Mouse (Mus musculus): Measurements from ENCODE around the gene Erp27. TPM values are rescaled to one million over a fixed set of nuclear protein-coding genes. Genes with fewer than 3 reads are reported as not detected.

Gene Erp27
- polyA plus RNA-seq, 1 experiment from 2014 or later, result 0.48 TPM

GRCm38 (mm10) chr6:136959131-136959530 lies 37.2 kb upstream of the Erp27 start:
- 51% methylated on average over 11 of the region's 11 CpGs for WGBS
- Histone ChIP-seq H3K4me2 (replicated peaks; ENCODE audit: low read depth) (no peak overlapping the region), H3K27me3 (replicated peaks; ENCODE audit: control insufficient read depth, insufficient read depth, low read length) (no peaks in the 10 kb centered on the region), H3K4me1 (replicated peaks; ENCODE audit: control insufficient read depth, insufficient read depth, low read length) (no peaks in the 10 kb centered on the region), H3K9me3 (ENCODE audit: control insufficient read depth) (no peaks in the 10 kb centered on the region), H3K27ac (ENCODE audit: low read depth, low read length) (no peak overlapping the region), H3K4me3 (ENCODE audit: low read depth, low read length) (no peak overlapping the region), H3K36me3 (ENCODE audit: control insufficient read depth, insufficient read depth) (no peaks in the 10 kb centered on the region), H3K9ac (ENCODE audit: low read depth, low read length) (no peak overlapping the region)
- TF ChIP-seq CTCF (IDR thresholded peaks at IDR 0.05; ENCODE audit: low read depth), result no peak
- ATAC-seq, result no peak

DNA sequence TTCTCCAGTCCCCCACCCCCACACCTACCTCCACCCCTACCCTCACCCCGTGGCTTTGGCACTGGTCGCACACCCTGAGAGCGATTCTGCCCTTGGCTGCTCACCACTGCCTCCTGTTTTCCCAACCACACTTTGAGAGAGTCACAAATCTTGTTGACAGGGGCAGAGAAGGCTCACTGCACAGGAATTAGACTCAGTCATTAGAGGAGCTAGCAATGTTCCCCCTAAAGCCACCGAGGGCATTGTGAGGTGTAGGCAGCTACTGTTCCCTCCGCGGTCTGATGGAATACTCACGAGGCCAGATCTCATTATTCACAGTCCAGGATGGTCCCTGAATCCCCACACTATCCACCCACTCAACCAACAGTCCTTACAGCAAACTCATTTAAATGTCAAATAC lies 35.1 kb upstream of the Erp27 start:
- Histone ChIP-seq H3K36me3 (ENCODE audit: control insufficient read depth, insufficient read depth) (no peaks in the 10 kb centered on the region), H3K4me3 (ENCODE audit: low read depth, low read length) (no peak overlapping the region), H3K27me3 (replicated peaks; ENCODE audit: control insufficient read depth, insufficient read depth, low read length) (no peaks in the 10 kb centered on the region), H3K9me3 (ENCODE audit: control insufficient read depth) (no peaks in the 10 kb centered on the region), H3K27ac (ENCODE audit: low read depth, low read length) (no peak overlapping the region), H3K4me1 (replicated peaks; ENCODE audit: control insufficient read depth, insufficient read depth, low read length) (no peaks in the 10 kb centered on the region), H3K4me2 (replicated peaks; ENCODE audit: low read depth) (no peak overlapping the region), H3K9ac (ENCODE audit: low read depth, low read length) (no peak overlapping the region)
- TF ChIP-seq CTCF (IDR thresholded peaks at IDR 0.05; ENCODE audit: low read depth), result no peak
- 67% methylated on average over 7 of the region's 7 CpGs for WGBS
- no peak for ATAC-seq

- H3K27ac ChIP-seq (ENCODE audit: low read depth, low read length), result no peak overlapping the region
- no peaks in the 10 kb centered on the region for H3K9me3 ChIP-seq (ENCODE audit: control insufficient read depth)
- 86% methylated on average over 3 of the region's 3 CpGs for WGBS
- no peak for TF ChIP-seq CTCF (IDR thresholded peaks at IDR 0.05; ENCODE audit: low read depth)
- H3K4me1 ChIP-seq (replicated peaks; ENCODE audit: control insufficient read depth, insufficient read depth, low read length), result no peaks in the 10 kb centered on the region
- ATAC-seq, result no peak
- H3K9ac ChIP-seq (ENCODE audit: low read depth, low read length), result no peak overlapping the region
- H3K4me3 ChIP-seq (ENCODE audit: low read depth, low read length), result no peak overlapping the region
- no peaks in the 10 kb centered on the region for H3K27me3 ChIP-seq (replicated peaks; ENCODE audit: control insufficient read depth, insufficient read depth, low read length)
- H3K4me2 ChIP-seq (replicated peaks; ENCODE audit: low read depth), result no peak overlapping the region
- no peaks in the 10 kb centered on the region for H3K36me3 ChIP-seq (ENCODE audit: control insufficient read depth, insufficient read depth)
Observed at GRCm38 (mm10) chr6:136955240-136955639, 33.3 kb upstream of the Erp27 start.

DNA sequence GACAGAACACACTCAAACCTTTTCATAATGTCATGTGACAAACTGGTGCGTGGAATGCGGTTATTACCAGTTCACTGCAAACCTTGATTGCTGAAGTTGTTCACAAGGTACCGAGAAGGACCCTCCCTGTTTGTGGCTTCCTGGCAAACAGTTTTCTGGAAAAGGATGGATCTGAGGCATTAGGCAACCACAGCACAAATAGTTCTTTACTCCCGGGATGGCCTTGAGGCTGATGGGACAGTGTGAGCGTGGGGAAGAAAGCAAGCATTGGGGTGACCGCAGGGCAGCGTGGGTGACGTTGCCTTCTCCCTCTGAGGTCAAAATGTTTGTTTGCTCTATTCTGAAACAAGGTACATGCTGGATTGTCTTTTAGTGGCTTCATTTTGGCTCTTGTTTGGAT lies 32.7 kb upstream of the Erp27 start:
- TF ChIP-seq CTCF (IDR thresholded peaks at IDR 0.05; ENCODE audit: low read depth), result no peak
- no peak overlapping the region for H3K27ac ChIP-seq (ENCODE audit: low read depth, low read length)
- no peak for ATAC-seq
- no peaks in the 10 kb centered on the region for H3K4me1 ChIP-seq (replicated peaks; ENCODE audit: control insufficient read depth, insufficient read depth, low read length)
- no peak overlapping the region for H3K9ac ChIP-seq (ENCODE audit: low read depth, low read length)
- WGBS, result 86% methylated on average over 8 of the region's 8 CpGs
- H3K9me3 ChIP-seq (ENCODE audit: control insufficient read depth), result no peaks in the 10 kb centered on the region
- H3K36me3 ChIP-seq (ENCODE audit: control insufficient read depth, insufficient read depth), result no peaks in the 10 kb centered on the region
- H3K4me3 ChIP-seq (ENCODE audit: low read depth, low read length), result no peak overlapping the region
- no peaks in the 10 kb centered on the region for H3K27me3 ChIP-seq (replicated peaks; ENCODE audit: control insufficient read depth, insufficient read depth, low read length)
- no peak overlapping the region for H3K4me2 ChIP-seq (replicated peaks; ENCODE audit: low read depth)

GRCm38 (mm10) chr6:136954192-136954591 lies 32.2 kb upstream of the Erp27 start:
- TF ChIP-seq CTCF (IDR thresholded peaks at IDR 0.05; ENCODE audit: low read depth), result no peak
- H3K27me3 ChIP-seq (replicated peaks; ENCODE audit: control insufficient read depth, insufficient read depth, low read length), result no peaks in the 10 kb centered on the region
- no peak overlapping the region for H3K4me3 ChIP-seq (ENCODE audit: low read depth, low read length)
- no peak for ATAC-seq
- no peak overlapping the region for H3K27ac ChIP-seq (ENCODE audit: low read depth, low read length)
- no peaks in the 10 kb centered on the region for H3K9me3 ChIP-seq (ENCODE audit: control insufficient read depth)
- no peaks in the 10 kb centered on the region for H3K36me3 ChIP-seq (ENCODE audit: control insufficient read depth, insufficient read depth)
- no peaks in the 10 kb centered on the region for H3K4me1 ChIP-seq (replicated peaks; ENCODE audit: control insufficient read depth, insufficient read depth, low read length)
- no peak overlapping the region for H3K4me2 ChIP-seq (replicated peaks; ENCODE audit: low read depth)
- no peak overlapping the region for H3K9ac ChIP-seq (ENCODE audit: low read depth, low read length)
- 81% methylated on average over 6 of the region's 6 CpGs for WGBS

DNA sequence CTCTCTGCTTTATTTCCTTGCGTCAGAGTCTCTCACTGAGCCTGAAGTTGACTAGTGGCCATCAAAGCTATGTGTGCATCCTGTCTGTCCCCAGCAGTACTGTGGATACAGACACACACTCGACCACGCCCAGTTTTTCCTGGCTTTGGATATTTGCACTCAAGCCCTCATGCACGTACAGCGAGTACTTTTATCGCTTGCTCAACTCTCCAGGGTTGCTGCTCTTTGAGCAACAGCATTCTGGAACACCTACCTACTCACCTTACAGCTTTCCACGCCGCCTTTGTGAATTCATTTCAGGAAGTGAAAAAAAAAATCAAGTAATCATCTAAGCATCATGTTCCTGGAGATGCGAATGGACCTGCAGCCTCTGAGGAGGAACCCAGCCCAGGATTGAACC lies 30.9 kb upstream of the Erp27 start:
- Histone ChIP-seq H3K27me3 (replicated peaks; ENCODE audit: control insufficient read depth, insufficient read depth, low read length) (no peaks in the 10 kb centered on the region), H3K4me2 (replicated peaks; ENCODE audit: low read depth) (no peak overlapping the region), H3K4me1 (replicated peaks; ENCODE audit: control insufficient read depth, insufficient read depth, low read length) (no peaks in the 10 kb centered on the region), H3K27ac (ENCODE audit: low read depth, low read length) (no peak overlapping the region), H3K4me3 (ENCODE audit: low read depth, low read length) (no peak overlapping the region), H3K9ac (ENCODE audit: low read depth, low read length) (no peak overlapping the region), H3K36me3 (ENCODE audit: control insufficient read depth, insufficient read depth) (no peaks in the 10 kb centered on the region), H3K9me3 (ENCODE audit: control insufficient read depth) (no peaks in the 10 kb centered on the region)
- no peak for ATAC-seq
- 78% methylated on average over 9 of the region's 9 CpGs for WGBS
- no peak for TF ChIP-seq CTCF (IDR thresholded peaks at IDR 0.05; ENCODE audit: low read depth)

DNA sequence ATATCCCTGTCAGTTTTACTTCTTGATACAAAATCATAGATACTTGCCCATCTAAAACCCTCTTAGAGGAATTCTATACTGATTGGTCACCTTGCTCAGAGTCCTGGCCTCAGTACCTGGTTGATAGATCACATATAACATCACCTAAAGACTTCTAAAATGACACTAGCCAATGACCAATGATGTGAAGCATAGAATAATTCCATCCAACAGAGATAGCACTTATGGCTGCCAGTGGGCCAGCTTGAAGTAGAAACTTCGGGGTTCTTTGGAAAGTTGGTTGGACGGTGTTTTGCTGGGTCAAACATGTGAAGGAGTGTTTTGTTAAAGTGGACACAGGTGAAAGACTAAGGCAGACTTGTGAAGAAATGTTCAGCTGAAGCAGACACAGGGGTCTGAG lies 28.2 kb upstream of the Erp27 start:
- H3K9me3 ChIP-seq (ENCODE audit: control insufficient read depth), result no peaks in the 10 kb centered on the region
- no peak for ATAC-seq
- no peak for TF ChIP-seq CTCF (IDR thresholded peaks at IDR 0.05; ENCODE audit: low read depth)
- H3K4me3 ChIP-seq (ENCODE audit: low read depth, low read length), result no peak overlapping the region
- no peaks in the 10 kb centered on the region for H3K4me1 ChIP-seq (replicated peaks; ENCODE audit: control insufficient read depth, insufficient read depth, low read length)
- H3K9ac ChIP-seq (ENCODE audit: low read depth, low read length), result no peak overlapping the region
- no peak overlapping the region for H3K4me2 ChIP-seq (replicated peaks; ENCODE audit: low read depth)
- 92% methylated on average over 2 of the region's 2 CpGs for WGBS
- no peaks in the 10 kb centered on the region for H3K36me3 ChIP-seq (ENCODE audit: control insufficient read depth, insufficient read depth)
- H3K27me3 ChIP-seq (replicated peaks; ENCODE audit: control insufficient read depth, insufficient read depth, low read length), result no peaks in the 10 kb centered on the region
- no peak overlapping the region for H3K27ac ChIP-seq (ENCODE audit: low read depth, low read length)
